Mouse (Mus musculus) liver, postnatal 0 days (tissue): Measurements from ENCODE around the gene Fastkd5. TPM values are rescaled to one million over a fixed set of nuclear protein-coding genes. Genes with fewer than 3 reads are reported as not detected.

ENCODE experiments used
- ATAC-seq: fragments of 200-750 bp; cut with Nextera tagmentation; 2 replicates; pipeline ENCODE4 v1.8.0; 2017; ENCODE audit warnings: mild to moderate bottlenecking, moderate library complexity
- DNase-seq: peaks from one replicate; pipeline ENCODE4 v3.0.0-alpha.2; 2016
- H3K27ac ChIP-seq: fragments of 300-500 bp; sonication (generic); 2 replicates; pipeline ENCODE4 v1.5.1; 2014; ENCODE audit warnings: antibody characterized with exemption, moderate library complexity, mild to moderate bottlenecking, low read depth
- H3K27me3 ChIP-seq: fragments of 300-500 bp; sonication (generic); 2 replicates; pipeline ENCODE4 v1.6.1; 2014; ENCODE audit warnings: low read length, control low read depth, mixed read lengths; ENCODE audit not compliant: insufficient read depth
- H3K36me3 ChIP-seq: fragments of 300-500 bp; sonication (generic); replicated peaks from 2 replicates; pipeline ENCODE4 v1.6.1; 2014; ENCODE audit warnings: mild to moderate bottlenecking, control low read depth, low read length, moderate library complexity, mixed read lengths; ENCODE audit not compliant: insufficient read depth
- H3K4me1 ChIP-seq: fragments of 300-500 bp; sonication (generic); 2 replicates; pipeline ENCODE4 v1.6.1; 2014; ENCODE audit warnings: antibody characterized with exemption, mild to moderate bottlenecking, control low read depth; ENCODE audit not compliant: insufficient read depth
- H3K4me2 ChIP-seq: fragments of 300-500 bp; sonication (generic); 2 replicates; pipeline ENCODE4 v1.6.1; 2014; ENCODE audit warnings: low read depth, mild to moderate bottlenecking, low read length, moderate library complexity, mixed read lengths
- H3K4me3 ChIP-seq: fragments of 300-500 bp; sonication (generic); 2 replicates; pipeline ENCODE4 v1.5.1; 2014; ENCODE audit warnings: low read depth, low read length
- H3K9ac ChIP-seq: fragments of 300-500 bp; sonication (generic); replicated peaks from 2 replicates; pipeline ENCODE4 v1.6.1; 2014; ENCODE audit warnings: mild to moderate bottlenecking, moderate library complexity
- H3K9me3 ChIP-seq: fragments of 300-500 bp; sonication (generic); 2 replicates; pipeline ENCODE4 v1.6.1; 2016; ENCODE audit warnings: mild to moderate bottlenecking, control low read depth, low read length, mixed read lengths
- CTCF ChIP-seq: sonication (generic); IDR thresholded peaks from 2 replicates; pipeline ENCODE4 v1.5.1; 2016; ENCODE audit warnings: antibody characterized with exemption, low read depth
- EP300 ChIP-seq: IDR thresholded peaks from 2 replicates; pipeline ENCODE4 v1.6.1; 2016; ENCODE audit warnings: antibody characterized with exemption, low read depth, mild to moderate bottlenecking
- WGBS: fragments of 180-500 bp; shearing (Covaris S2); extraction: QIAGEN DNeasy Blood & Tissue Kit; methylation state at CpG from one replicate; pipeline ENCODE4 v1.1.7; 2014; ENCODE audit not compliant: insufficient replicate concordance; 5-methylcytosine and 5-hydroxymethylcytosine counted together
- polyA plus RNA-seq: library from polyadenylated mRNA; unstranded; fragments of >200 nt; fragmentation: Nextera tagmentation; extraction: Ambion mirVana; gene quantifications from 2 replicates; pipeline ENCODE4 v1.2.1, GENCODE M21; 2015

The Fastkd5 gene
- polyA plus RNA-seq, 1 experiment from 2014 or later: 7.2 TPM

DNA sequence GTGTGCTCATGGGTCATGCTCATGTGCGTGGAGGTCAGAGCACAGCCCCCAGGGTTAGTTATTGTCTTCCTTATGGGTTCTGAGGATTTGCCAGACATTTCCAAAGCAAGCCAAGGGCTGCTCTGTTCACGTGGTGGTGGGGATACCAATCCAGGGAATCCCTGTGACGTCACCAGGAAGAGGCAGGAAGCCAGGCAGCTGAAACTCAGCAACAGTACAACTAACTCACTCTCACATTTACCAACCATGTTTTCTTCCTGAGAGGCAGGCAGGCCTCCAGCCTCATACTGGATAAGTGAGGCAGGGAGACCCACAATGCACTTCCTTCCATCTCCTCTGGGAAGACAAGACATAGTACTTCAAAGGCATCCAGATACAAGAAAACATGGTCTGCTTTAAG, 31.4 kb downstream of the Fastkd5 start:
- ATAC-seq (no peak), DNase-seq (no peak)
- Histone ChIP-seq H3K27me3 (no peaks in the 10 kb centered on the region), H3K4me2 (no peak overlapping the region), H3K9me3 (no peaks in the 10 kb centered on the region), H3K4me1 (no peaks in the 10 kb centered on the region), H3K9ac (no peak overlapping the region), H3K4me3 (no peak overlapping the region), H3K36me3 (peaks cover 36% of the 10 kb centered on the region), H3K27ac (no peak overlapping the region)
- TF ChIP-seq CTCF (no peak), EP300 (no peak)
- WGBS: 72% methylated on average over 3 of the region's 3 CpGs

DNA sequence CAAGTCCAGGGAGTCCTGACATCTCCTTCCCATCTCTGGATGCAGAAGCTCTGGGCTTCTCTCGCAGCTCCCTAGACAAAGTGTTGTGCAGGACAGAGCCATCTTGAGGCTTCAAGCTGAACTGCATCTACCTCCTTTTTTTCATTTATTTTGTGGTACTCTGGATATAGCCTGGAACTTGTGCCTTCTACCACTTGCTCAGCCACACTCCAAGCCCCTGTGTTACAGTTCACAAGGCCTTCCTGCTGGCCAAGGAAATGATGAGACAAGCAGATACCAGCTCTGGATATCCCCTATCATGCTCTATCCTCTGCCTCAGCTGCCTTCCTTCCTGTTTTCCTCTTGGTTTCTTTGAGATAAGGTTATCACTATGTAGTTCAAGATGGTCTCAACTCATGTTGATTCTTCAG, 32.2 kb downstream of the Fastkd5 start:
- Histone ChIP-seq H3K27ac (no peak overlapping the region), H3K4me2 (no peak overlapping the region), H3K27me3 (no peaks in the 10 kb centered on the region), H3K4me1 (no peaks in the 10 kb centered on the region), H3K4me3 (no peak overlapping the region), H3K36me3 (peaks cover 31% of the 10 kb centered on the region), H3K9me3 (no peaks in the 10 kb centered on the region), H3K9ac (no peak overlapping the region)
- DNase-seq: no peak
- TF ChIP-seq CTCF: peak; percentile 65
- no peak for TF ChIP-seq EP300
- no peak for ATAC-seq
- 20% methylated on average over 1 of the region's 1 CpGs for WGBS

DNA sequence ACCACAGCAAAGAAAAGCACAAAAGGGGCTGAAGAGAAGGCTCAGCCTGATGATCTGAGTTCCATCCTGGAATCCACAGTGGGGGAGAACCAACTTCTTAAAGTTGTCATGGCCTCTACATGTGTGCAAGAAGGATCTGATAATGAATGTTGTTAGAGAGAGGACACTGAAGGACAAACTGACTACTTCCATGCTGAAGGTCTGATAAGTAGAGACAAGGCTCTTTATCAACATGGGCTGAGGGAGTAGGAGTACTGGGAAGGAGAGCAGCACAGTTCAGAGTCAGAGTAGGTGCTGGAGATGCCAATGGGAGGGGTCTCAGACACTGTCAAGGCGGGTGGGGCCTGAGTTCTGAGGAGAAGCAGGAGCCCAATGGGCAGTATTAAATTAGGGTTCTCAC, 34.2 kb downstream of the Fastkd5 start:
- peaks cover 37% of the 10 kb centered on the region for H3K36me3 ChIP-seq
- TF ChIP-seq CTCF (no peak), EP300 (no peak)

DNA sequence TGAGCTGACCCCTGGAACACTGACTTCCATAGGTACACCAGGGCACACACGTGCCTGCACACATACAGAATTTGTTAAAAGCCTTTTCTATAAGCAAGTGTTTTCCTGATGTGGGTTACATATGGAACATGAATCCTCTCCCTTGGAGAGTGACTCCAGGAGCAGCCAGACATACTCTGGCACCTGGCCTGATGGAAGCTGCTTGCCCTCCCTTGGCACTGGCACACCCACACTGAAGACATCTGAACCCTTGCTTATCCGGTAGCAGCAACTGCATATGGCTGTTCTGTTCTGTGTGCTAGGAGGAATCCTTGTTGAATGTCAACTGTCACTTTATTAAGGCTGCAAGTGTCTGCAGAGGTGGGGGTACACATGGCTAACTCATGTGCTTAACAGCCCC, 38.8 kb downstream of the Fastkd5 start:
- WGBS: 90% methylated on average over 2 of the region's 2 CpGs
- ATAC-seq (no peak), DNase-seq (no peak)
- Histone ChIP-seq H3K4me2 (no peak overlapping the region), H3K4me1 (no peaks in the 10 kb centered on the region), H3K9me3 (no peaks in the 10 kb centered on the region), H3K9ac (no peak overlapping the region), H3K27me3 (no peaks in the 10 kb centered on the region), H3K36me3 (peaks cover 17% of the 10 kb centered on the region; the same call in 1 of the 2 replicates), H3K27ac (no peak overlapping the region), H3K4me3 (no peak overlapping the region)
- TF ChIP-seq EP300 (no peak), CTCF (no peak)

More for the DNA sequence above, 34.2 kb downstream of the Fastkd5 start:
- no peaks in the 10 kb centered on the region for H3K4me1 ChIP-seq
- H3K4me3 ChIP-seq: no peak overlapping the region
- no peaks in the 10 kb centered on the region for H3K27me3 ChIP-seq
- no peak overlapping the region for H3K4me2 ChIP-seq
- H3K9me3 ChIP-seq: no peaks in the 10 kb centered on the region
- WGBS: 85% methylated on average over 1 of the region's 1 CpGs
- no peak overlapping the region for H3K27ac ChIP-seq
- DNase-seq: no peak
- no peak overlapping the region for H3K9ac ChIP-seq
- no peak for ATAC-seq

DNA sequence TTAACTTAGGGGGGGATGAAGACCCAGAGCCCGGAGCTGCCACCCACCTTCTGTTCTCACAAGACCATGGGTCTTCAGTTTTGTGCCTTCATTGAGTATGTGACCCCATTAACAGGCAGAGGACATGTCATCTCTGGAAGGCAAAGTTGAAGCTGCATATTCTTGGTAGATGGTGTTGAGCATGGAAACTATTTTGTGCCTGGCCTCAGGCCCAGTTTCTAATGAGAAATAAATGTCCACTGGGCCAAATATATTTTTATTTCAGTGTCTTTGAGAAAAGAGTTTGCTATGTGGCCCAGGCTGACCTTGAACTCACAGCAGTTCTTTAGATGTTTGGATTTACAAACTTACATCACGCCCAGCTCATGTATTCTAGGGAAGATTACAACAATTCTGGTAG, 40.1 kb downstream of the Fastkd5 start:
- TF ChIP-seq CTCF: no peak
- no peak for TF ChIP-seq EP300
- WGBS: 88% methylated on average over 2 of the region's 2 CpGs
- Histone ChIP-seq H3K4me1 (no peaks in the 10 kb centered on the region), H3K9ac (no peak overlapping the region), H3K4me3 (no peak overlapping the region), H3K27ac (no peak overlapping the region), H3K36me3 (0 out of 2 replicates have a peak, but pooled peaks cover 8% of the 10 kb centered on the region), H3K9me3 (no peaks in the 10 kb centered on the region), H3K4me2 (no peak overlapping the region), H3K27me3 (no peaks in the 10 kb centered on the region)
- no peak for ATAC-seq
- DNase-seq: no peak

DNA sequence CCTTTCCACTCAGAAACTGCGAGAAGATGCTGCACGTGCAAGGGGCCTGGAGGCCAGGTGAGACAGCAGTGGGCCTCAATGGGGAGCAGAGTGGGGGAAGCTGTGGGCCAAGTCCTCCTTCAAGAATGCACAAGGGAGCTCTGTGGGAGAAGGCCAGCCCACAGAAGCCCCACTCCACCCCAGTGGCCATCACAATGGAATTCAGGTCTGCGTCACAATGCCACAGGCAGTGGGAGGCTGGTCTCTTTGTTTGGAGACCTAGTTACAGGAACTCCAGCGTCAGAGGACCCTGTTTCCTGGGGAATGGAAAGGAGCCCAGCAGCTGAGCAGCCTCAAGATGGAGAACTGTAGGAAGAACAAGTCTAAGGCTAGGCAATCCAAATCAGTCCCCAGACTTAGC, 40.7 kb downstream of the Fastkd5 start:
- DNase-seq: no peak
- H3K27ac ChIP-seq: no peak overlapping the region
- no peaks in the 10 kb centered on the region for H3K9me3 ChIP-seq
- ATAC-seq: no peak
- H3K4me1 ChIP-seq: no peaks in the 10 kb centered on the region
- 69% methylated on average over 4 of the region's 4 CpGs for WGBS
- TF ChIP-seq CTCF (no peak), EP300 (no peak)
- H3K4me2 ChIP-seq: no peak overlapping the region
- no peak overlapping the region for H3K4me3 ChIP-seq
- no peaks in the 10 kb centered on the region for H3K27me3 ChIP-seq
- H3K36me3 ChIP-seq: 0 out of 2 replicates have a peak, but pooled peaks cover 8% of the 10 kb centered on the region
- H3K9ac ChIP-seq: no peak overlapping the region

DNA sequence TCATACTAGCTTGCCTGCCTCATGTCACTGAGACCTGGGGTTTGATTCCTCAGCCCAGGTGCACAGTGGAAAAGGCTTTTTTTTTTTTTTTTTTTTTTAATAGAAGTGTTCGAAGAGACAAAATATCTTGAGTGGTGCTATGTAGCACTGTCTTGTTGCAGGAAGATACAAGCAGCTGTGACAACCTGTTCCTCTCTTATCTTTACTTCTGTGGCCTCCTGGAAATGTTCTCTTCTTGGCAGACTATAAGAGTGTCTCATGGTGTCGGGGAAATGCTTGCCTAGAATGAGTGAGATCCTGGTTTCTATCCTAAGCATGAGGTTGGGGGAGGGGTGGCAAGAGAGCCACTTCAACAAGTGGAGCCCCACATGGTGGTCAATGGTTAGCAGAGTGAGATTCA, 41.5 kb downstream of the Fastkd5 start:
- Histone ChIP-seq H3K9me3 (no peaks in the 10 kb centered on the region), H3K36me3 (0 out of 2 replicates have a peak, but pooled peaks cover 8% of the 10 kb centered on the region), H3K4me1 (no peaks in the 10 kb centered on the region), H3K4me2 (no peak overlapping the region), H3K9ac (no peak overlapping the region), H3K27ac (no peak overlapping the region), H3K27me3 (no peaks in the 10 kb centered on the region), H3K4me3 (no peak overlapping the region)
- no peak for TF ChIP-seq CTCF
- TF ChIP-seq EP300: no peak
- ATAC-seq: no peak
- no peak for DNase-seq
- 32% methylated on average over 2 of the region's 2 CpGs for WGBS
